Mouse (Mus musculus): ENCODE results near the gene Hdac4. TPM values are rescaled to one million over a fixed set of nuclear protein-coding genes. Genes with fewer than 3 reads are reported as not detected.

Gene Hdac4
- polyA plus RNA-seq, 1 experiment from 2014 or later = 32.7 TPM

- no peaks in the 10 kb centered on the region for H3K36me3 ChIP-seq (ENCODE audit: control insufficient read depth, insufficient read depth, low read length)
- DNase-seq (ENCODE audit: low spot score) = no peak
- no peaks in the 10 kb centered on the region for H3K9me3 ChIP-seq (ENCODE audit: control insufficient read depth, low read length)
- no peaks in the 10 kb centered on the region for H3K27me3 ChIP-seq (ENCODE audit: control insufficient read depth, insufficient read depth, low read length)
- H3K4me2 ChIP-seq (ENCODE audit: low read depth) = no peak overlapping the region
- H3K4me1 ChIP-seq (ENCODE audit: control insufficient read depth, insufficient read depth, low read length) = no peaks in the 10 kb centered on the region
- no peak overlapping the region for H3K4me3 ChIP-seq (ENCODE audit: low read depth, low read length)
- WGBS = 46% methylated on average over 6 of the region's 6 CpGs
- no peak for ATAC-seq (ENCODE audit: insufficient read depth, low FRiP score, low TSS enrichment)
- no peak overlapping the region for H3K9ac ChIP-seq (ENCODE audit: low read length)
- H3K27ac ChIP-seq (ENCODE audit: low read depth, low read length) = no peak overlapping the region
These were observed 50.5 kb downstream of the Hdac4 start for GRCm38 (mm10) chr1:92144868-92145534.

- DNase-seq (ENCODE audit: low spot score) = no peak
These were observed 52.1 kb downstream of the Hdac4 start for GRCm38 (mm10) chr1:92143331-92143895.

GRCm38 (mm10) chr1:92142793-92143192 is 52.7 kb downstream of the Hdac4 start:
- Histone ChIP-seq H3K9me3 (ENCODE audit: control insufficient read depth, low read length) (no peaks in the 10 kb centered on the region), H3K9ac (ENCODE audit: low read length) (no peak overlapping the region), H3K36me3 (ENCODE audit: control insufficient read depth, insufficient read depth, low read length) (no peaks in the 10 kb centered on the region), H3K27ac (ENCODE audit: low read depth, low read length) (no peak overlapping the region), H3K4me3 (ENCODE audit: low read depth, low read length) (no peak overlapping the region), H3K4me1 (ENCODE audit: control insufficient read depth, insufficient read depth, low read length) (no peaks in the 10 kb centered on the region), H3K27me3 (ENCODE audit: control insufficient read depth, insufficient read depth, low read length) (no peaks in the 10 kb centered on the region), H3K4me2 (ENCODE audit: low read depth) (no peak overlapping the region)
- 75% methylated on average over 4 of the region's 4 CpGs for WGBS
- DNase-seq (ENCODE audit: low spot score) = no peak
- ATAC-seq (ENCODE audit: insufficient read depth, low FRiP score, low TSS enrichment) = no peak

More at GRCm38 (mm10) chr1:92143331-92143895, 52.1 kb downstream of the Hdac4 start:
- H3K4me1 ChIP-seq (ENCODE audit: control insufficient read depth, insufficient read depth, low read length) = no peaks in the 10 kb centered on the region
- no peak overlapping the region for H3K27ac ChIP-seq (ENCODE audit: low read depth, low read length)
- no peak overlapping the region for H3K9ac ChIP-seq (ENCODE audit: low read length)
- H3K4me2 ChIP-seq (ENCODE audit: low read depth) = no peak overlapping the region
- H3K36me3 ChIP-seq (ENCODE audit: control insufficient read depth, insufficient read depth, low read length) = no peaks in the 10 kb centered on the region
- H3K4me3 ChIP-seq (ENCODE audit: low read depth, low read length) = no peak overlapping the region
- ATAC-seq (ENCODE audit: insufficient read depth, low FRiP score, low TSS enrichment) = no peak
- H3K27me3 ChIP-seq (ENCODE audit: control insufficient read depth, insufficient read depth, low read length) = no peaks in the 10 kb centered on the region
- 83% methylated on average over 6 of the region's 6 CpGs for WGBS
- H3K9me3 ChIP-seq (ENCODE audit: control insufficient read depth, low read length) = no peaks in the 10 kb centered on the region

- Histone ChIP-seq H3K27me3 (ENCODE audit: control insufficient read depth, insufficient read depth, low read length) (no peaks in the 10 kb centered on the region), H3K4me1 (ENCODE audit: control insufficient read depth, insufficient read depth, low read length) (no peaks in the 10 kb centered on the region), H3K9ac (ENCODE audit: low read length) (no peak overlapping the region), H3K4me2 (ENCODE audit: low read depth) (no peak overlapping the region), H3K9me3 (ENCODE audit: control insufficient read depth, low read length) (no peaks in the 10 kb centered on the region), H3K36me3 (ENCODE audit: control insufficient read depth, insufficient read depth, low read length) (no peaks in the 10 kb centered on the region), H3K4me3 (ENCODE audit: low read depth, low read length) (no peak overlapping the region), H3K27ac (ENCODE audit: low read depth, low read length) (no peak overlapping the region)
- ATAC-seq (ENCODE audit: insufficient read depth, low FRiP score, low TSS enrichment) = no peak
- DNase-seq (ENCODE audit: low spot score) = no peak
- 91% methylated on average over 4 of the region's 4 CpGs for WGBS
These were observed 56.5 kb downstream of the Hdac4 start for GRCm38 (mm10) chr1:92139001-92139400.

GRCm38 (mm10) chr1:92137136-92137848 is 58.2 kb downstream of the Hdac4 start:
- no peaks in the 10 kb centered on the region for H3K9me3 ChIP-seq (ENCODE audit: control insufficient read depth, low read length)
- ATAC-seq (ENCODE audit: insufficient read depth, low FRiP score, low TSS enrichment) = no peak
- H3K4me3 ChIP-seq (ENCODE audit: low read depth, low read length) = no peak overlapping the region
- no peaks in the 10 kb centered on the region for H3K36me3 ChIP-seq (ENCODE audit: control insufficient read depth, insufficient read depth, low read length)
- H3K9ac ChIP-seq (ENCODE audit: low read length) = no peak overlapping the region
- 96% methylated on average over 2 of the region's 2 CpGs for WGBS
- no peaks in the 10 kb centered on the region for H3K27me3 ChIP-seq (ENCODE audit: control insufficient read depth, insufficient read depth, low read length)
- DNase-seq (ENCODE audit: low spot score) = no peak
- no peaks in the 10 kb centered on the region for H3K4me1 ChIP-seq (ENCODE audit: control insufficient read depth, insufficient read depth, low read length)
- no peak overlapping the region for H3K4me2 ChIP-seq (ENCODE audit: low read depth)
- no peak overlapping the region for H3K27ac ChIP-seq (ENCODE audit: low read depth, low read length)

GRCm38 (mm10) chr1:92136362-92136761 is 59.1 kb downstream of the Hdac4 start:
- Histone ChIP-seq H3K36me3 (ENCODE audit: control insufficient read depth, insufficient read depth, low read length) (no peaks in the 10 kb centered on the region), H3K27me3 (ENCODE audit: control insufficient read depth, insufficient read depth, low read length) (no peaks in the 10 kb centered on the region), H3K9me3 (ENCODE audit: control insufficient read depth, low read length) (no peaks in the 10 kb centered on the region), H3K4me3 (ENCODE audit: low read depth, low read length) (no peak overlapping the region), H3K4me2 (ENCODE audit: low read depth) (no peak overlapping the region), H3K9ac (ENCODE audit: low read length) (no peak overlapping the region), H3K27ac (ENCODE audit: low read depth, low read length) (no peak overlapping the region), H3K4me1 (ENCODE audit: control insufficient read depth, insufficient read depth, low read length) (no peaks in the 10 kb centered on the region)
- WGBS = 92% methylated on average over 3 of the region's 3 CpGs
- DNase-seq (ENCODE audit: low spot score) (no peak), ATAC-seq (ENCODE audit: insufficient read depth, low FRiP score, low TSS enrichment) (no peak)

- H3K4me3 ChIP-seq (ENCODE audit: low read depth, low read length) = no peak overlapping the region
- H3K36me3 ChIP-seq (ENCODE audit: control insufficient read depth, insufficient read depth, low read length) = no peaks in the 10 kb centered on the region
- no peak for ATAC-seq (ENCODE audit: insufficient read depth, low FRiP score, low TSS enrichment)
- H3K4me2 ChIP-seq (ENCODE audit: low read depth) = no peak overlapping the region
- H3K4me1 ChIP-seq (ENCODE audit: control insufficient read depth, insufficient read depth, low read length) = no peaks in the 10 kb centered on the region
- 46% methylated on average over 2 of the region's 2 CpGs for WGBS
- no peak overlapping the region for H3K27ac ChIP-seq (ENCODE audit: low read depth, low read length)
- no peak for DNase-seq (ENCODE audit: low spot score)
- no peaks in the 10 kb centered on the region for H3K27me3 ChIP-seq (ENCODE audit: control insufficient read depth, insufficient read depth, low read length)
- H3K9ac ChIP-seq (ENCODE audit: low read length) = no peak overlapping the region
- H3K9me3 ChIP-seq (ENCODE audit: control insufficient read depth, low read length) = no peaks in the 10 kb centered on the region
These were observed 63.3 kb downstream of the Hdac4 start for GRCm38 (mm10) chr1:92132181-92132580.

GRCm38 (mm10) chr1:92130470-92131100 is 64.9 kb downstream of the Hdac4 start:
- Histone ChIP-seq H3K36me3 (ENCODE audit: control insufficient read depth, insufficient read depth, low read length) (no peaks in the 10 kb centered on the region), H3K27me3 (ENCODE audit: control insufficient read depth, insufficient read depth, low read length) (no peaks in the 10 kb centered on the region), H3K4me1 (ENCODE audit: control insufficient read depth, insufficient read depth, low read length) (no peaks in the 10 kb centered on the region), H3K27ac (ENCODE audit: low read depth, low read length) (no peak overlapping the region), H3K4me2 (ENCODE audit: low read depth) (no peak overlapping the region), H3K9ac (ENCODE audit: low read length) (no peak overlapping the region), H3K9me3 (ENCODE audit: control insufficient read depth, low read length) (no peaks in the 10 kb centered on the region), H3K4me3 (ENCODE audit: low read depth, low read length) (no peak overlapping the region)
- DNase-seq (ENCODE audit: low spot score) = no peak
- WGBS = 76% methylated on average over 6 of the region's 6 CpGs
- ATAC-seq (ENCODE audit: insufficient read depth, low FRiP score, low TSS enrichment) = no peak

All from neural tube, embryonic 11.5 days (tissue).